Mouse (Mus musculus) ES-E14 (cell line): Measurements from ENCODE around the gene Prpsap1. TPM values are rescaled to one million over a fixed set of nuclear protein-coding genes. Genes with fewer than 3 reads are reported as not detected.
"Not testable (repeated sequence)": the region's sequence is repeated elsewhere in the genome, so short reads cannot be mapped to it uniquely, and the experiment has no call there.

Experiments
- DNase-seq: peaks from one replicate; pipeline ENCODE4 v3.0.0-alpha.2; 2013; ENCODE audit warnings: low read depth, low spot score
- H3K27ac ChIP-seq: 2 replicates; pipeline ENCODE4 v1.5.1; 2012; ENCODE audit warnings: low read depth, mild to moderate bottlenecking, low read length, moderate library complexity, mixed read lengths; ENCODE audit not compliant: poor library complexity, insufficient read depth, severe bottlenecking
- H3K36me3 ChIP-seq: 2 replicates; pipeline ENCODE4 v1.6.1; 2012; ENCODE audit warnings: mild to moderate bottlenecking, low read length, moderate library complexity, mixed read lengths; ENCODE audit not compliant: control insufficient read depth, poor library complexity, insufficient read depth, severe bottlenecking
- H3K4me1 ChIP-seq, 2 experiments: fragments of 150-350 bp in 1 of 2; sonication (generic) in 1 of 2; 2 replicates each; pipeline ENCODE4 v1.6.1; 2012; ENCODE audit warnings: low read length in 2 of 2, mild to moderate bottlenecking in 1 of 2, mixed read lengths in 1 of 2; ENCODE audit not compliant: control insufficient read depth in 2 of 2, insufficient read depth in 2 of 2, poor library complexity in 1 of 2
- H3K4me3 ChIP-seq, 2 experiments: fragments of 150-350 bp in 1 of 2; sonication (generic) in 1 of 2; 2 replicates each; pipeline ENCODE4 v1.5.1; 2012; ENCODE audit warnings: low read length in 2 of 2, low read depth in 1 of 2, mild to moderate bottlenecking in 1 of 2, mixed read lengths in 1 of 2; ENCODE audit not compliant: insufficient read depth in 1 of 2, poor library complexity in 1 of 2, severe bottlenecking in 1 of 2
- H3K9ac ChIP-seq: 2 replicates; pipeline ENCODE4 v1.6.1; 2012; ENCODE audit warnings: low read depth, mild to moderate bottlenecking, low read length, mixed read lengths; ENCODE audit not compliant: poor library complexity, insufficient read depth, severe bottlenecking
- H3K9me3 ChIP-seq: fragments of 150-350 bp; sonication (generic); 2 replicates; pipeline ENCODE4 v1.6.1; 2012; ENCODE audit warnings: low read depth, mild to moderate bottlenecking, low read length; ENCODE audit not compliant: control insufficient read depth, insufficient read depth
- CHD2 ChIP-seq: IDR thresholded peaks from 2 replicates; pipeline ENCODE4 v1.6.1; 2014; ENCODE audit warnings: mild to moderate bottlenecking, low read depth, low read length, inconsistent platforms
- HCFC1 ChIP-seq: IDR thresholded peaks from 2 replicates; pipeline ENCODE4 v1.6.1; 2012; ENCODE audit warnings: low read length, inconsistent platforms, borderline replicate concordance; ENCODE audit not compliant: insufficient read depth
- MAFK ChIP-seq: IDR thresholded peaks from 2 replicates; pipeline ENCODE4 v1.6.1; 2014; ENCODE audit warnings: mild to moderate bottlenecking, low read depth, low read length, inconsistent platforms; ENCODE audit not compliant: insufficient read depth
- ZC3H11A ChIP-seq: IDR thresholded peaks from 2 replicates; pipeline ENCODE4 v1.6.1; 2012; ENCODE audit warnings: low read depth, mild to moderate bottlenecking, inconsistent platforms, low read length, borderline replicate concordance
- ZNF384 ChIP-seq: IDR thresholded peaks from 2 replicates; pipeline ENCODE4 v1.6.1; 2012; ENCODE audit warnings: low read depth, low read length, inconsistent platforms
- in situ Hi-C, 2 experiments: fragments of 600-800 bp; cut with MboI; formaldehyde crosslinking; loops; one replicate each; pipeline ENCODE4 v1.15.1; 2025; ENCODE audit warnings: low sequenced_read_pairs in 2 of 2, inconsistent platforms in 1 of 2; ENCODE audit not compliant: unreplicated experiment in 2 of 2
- total RNA-seq: library from RNA; depleted of rRNA; stranded (reverse); fragments of 300-350 nt; gene quantifications from 2 replicates; pipeline ENCODE4 v1.2.3, GENCODE M21; 2012

The Prpsap1 gene
- total RNA-seq, 1 experiment, result 121 TPM

GRCm38 (mm10) chr11:116470896-116471295, 23.1 kb downstream of the Prpsap1 start:
- Histone ChIP-seq H3K36me3 (peaks cover 47% of the 10 kb centered on the region), H3K9ac (no peak overlapping the region), H3K9me3 (no peaks in the 10 kb centered on the region), H3K4me3 (no peak overlapping the region), H3K4me1 (peaks cover 0 to 6% of the 10 kb centered on the region in 2 experiments; a peak in 2 of 4 replicates), H3K27ac (no peak overlapping the region)
- TF ChIP-seq HCFC1, result no peak
- in situ Hi-C loops, result no loop called here
- no peak for DNase-seq

- Histone ChIP-seq H3K27ac (no peak overlapping the region), H3K9ac (no peak overlapping the region), H3K36me3 (peaks cover 40% of the 10 kb centered on the region), H3K4me1 (peaks cover 0 to 6% of the 10 kb centered on the region in 2 experiments; a peak in 2 of 4 replicates), H3K4me3 (no peak overlapping the region), H3K9me3 (no peaks in the 10 kb centered on the region)
- TF ChIP-seq ZC3H11A, result no peak
- TF ChIP-seq ZNF384, result no peak
- no peak for TF ChIP-seq MAFK
- TF ChIP-seq HCFC1, result no peak
- TF ChIP-seq CHD2, result no peak
- no peak for DNase-seq
- in situ Hi-C loops, result no loop called here
Measured at GRCm38 (mm10) chr11:116470249-116470648, 23.8 kb downstream of the Prpsap1 start.

GRCm38 (mm10) chr11:116468338-116468737, 25.7 kb downstream of the Prpsap1 start:
- in situ Hi-C loops, H3K27ac ChIP-seq, DNase-seq, H3K4me3 ChIP-seq, H3K4me1 ChIP-seq, H3K9ac ChIP-seq, H3K9me3 ChIP-seq: not testable (repeated sequence)
- H3K36me3 ChIP-seq, result peaks cover 27% of the 10 kb centered on the region

- no peak for DNase-seq
- Histone ChIP-seq H3K9me3 (no peaks in the 10 kb centered on the region), H3K9ac (no peak within 1 kb of the TSS), H3K36me3 (peaks cover 9% of the 10 kb centered on the region), H3K4me1 (peaks cover 2 to 10% of the 10 kb centered on the region in 2 experiments; a peak in 1 of 4 replicates), H3K27ac (no peak within 1 kb of the TSS), H3K4me3 (0 out of 4 replicates have a peak within 1 kb of the TSS, but pooled peaks of 1 of the 2 experiments have one; percentile 12)
- TF ChIP-seq ZC3H11A, result no peak
- TF ChIP-seq MAFK, result no peak
- no peak for TF ChIP-seq ZNF384
- no peak for TF ChIP-seq CHD2
- TF ChIP-seq HCFC1, result no peak
- in situ Hi-C loops, result no loop called here
Measured at GRCm38 (mm10) chr11:116466141-116466540, 27.9 kb downstream of the Prpsap1 start, which contains the start of gene Qrich2. Gene Qrich2, minus strand, starts transcription at chr11:116466241.

GRCm38 (mm10) chr11:116463833-116464232, 30.2 kb downstream of the Prpsap1 start:
- no peaks in the 10 kb centered on the region for H3K36me3 ChIP-seq
- H3K9me3 ChIP-seq, result no peaks in the 10 kb centered on the region
- peak; percentile 85 for DNase-seq
- TF ChIP-seq ZC3H11A (peak; percentile 74), HCFC1 (no peak)
- no peak overlapping the region for H3K9ac ChIP-seq
- no peak overlapping the region for H3K27ac ChIP-seq
- in situ Hi-C loops, result no loop called here
- H3K4me3 ChIP-seq, result no peak overlapping the region
- H3K4me1 ChIP-seq, result peaks cover 2 to 13% of the 10 kb centered on the region in 2 experiments; a peak in 2 of 4 replicates
